Mouse (Mus musculus) liver, embryonic 15.5 days (tissue): Measurements from ENCODE around the gene Ascl2. TPM values are rescaled to one million over a fixed set of nuclear protein-coding genes. Genes with fewer than 3 reads are reported as not detected.

Experiments used
- ATAC-seq: fragments of 200-750 bp; cut with Nextera tagmentation; 2 replicates; pipeline ENCODE4 v1.8.0; 2017; ENCODE audit warnings: moderate number of reproducible peaks, mild to moderate bottlenecking, moderate library complexity; ENCODE audit not compliant: insufficient read depth
- H3K27ac ChIP-seq: fragments of 300-500 bp; sonication (generic); replicated peaks from 2 replicates; pipeline ENCODE4 v1.5.1; 2015; ENCODE audit warnings: mild to moderate bottlenecking, inconsistent platforms
- H3K27me3 ChIP-seq: fragments of 300-500 bp; sonication (generic); 2 replicates; pipeline ENCODE4 v1.6.1; 2015; ENCODE audit warnings: mild to moderate bottlenecking, inconsistent platforms
- H3K36me3 ChIP-seq: fragments of 300-500 bp; sonication (generic); replicated peaks from 2 replicates; pipeline ENCODE4 v1.6.1; 2015; ENCODE audit warnings: moderate library complexity, mild to moderate bottlenecking, inconsistent platforms
- H3K4me1 ChIP-seq: fragments of 300-500 bp; sonication (generic); replicated peaks from 2 replicates; pipeline ENCODE4 v1.6.1; 2015; ENCODE audit warnings: inconsistent platforms
- H3K4me2 ChIP-seq: fragments of 300-500 bp; sonication (generic); 2 replicates; pipeline ENCODE4 v1.6.1; 2015; ENCODE audit warnings: moderate library complexity, mild to moderate bottlenecking, inconsistent platforms
- H3K4me3 ChIP-seq: fragments of 300-500 bp; sonication (generic); replicated peaks from 2 replicates; pipeline ENCODE4 v1.5.1; 2015; ENCODE audit warnings: mild to moderate bottlenecking, inconsistent platforms
- H3K9ac ChIP-seq: fragments of 300-500 bp; sonication (generic); 2 replicates; pipeline ENCODE4 v1.6.1; 2015; ENCODE audit warnings: moderate library complexity, mild to moderate bottlenecking, inconsistent platforms
- H3K9me3 ChIP-seq: fragments of 300-500 bp; sonication (generic); replicated peaks from 2 replicates; pipeline ENCODE4 v1.6.1; 2016; ENCODE audit warnings: inconsistent platforms
- WGBS: fragments of 180-500 bp; shearing (Covaris S2); methylation state at CpG from one replicate; pipeline ENCODE4 v1.1.7; 2015; ENCODE audit warnings: mixed read lengths; ENCODE audit not compliant: insufficient replicate concordance; 5-methylcytosine and 5-hydroxymethylcytosine counted together
- polyA plus RNA-seq: library from polyadenylated mRNA; unstranded; fragments of >200 nt; fragmentation: Nextera tagmentation; extraction: Ambion mirVana; gene quantifications from 2 replicates; pipeline ENCODE4 v1.2.1, GENCODE M21; 2015

Ascl2 gene
- polyA plus RNA-seq, 1 experiment from 2014 or later, result 0.25 TPM

DNA sequence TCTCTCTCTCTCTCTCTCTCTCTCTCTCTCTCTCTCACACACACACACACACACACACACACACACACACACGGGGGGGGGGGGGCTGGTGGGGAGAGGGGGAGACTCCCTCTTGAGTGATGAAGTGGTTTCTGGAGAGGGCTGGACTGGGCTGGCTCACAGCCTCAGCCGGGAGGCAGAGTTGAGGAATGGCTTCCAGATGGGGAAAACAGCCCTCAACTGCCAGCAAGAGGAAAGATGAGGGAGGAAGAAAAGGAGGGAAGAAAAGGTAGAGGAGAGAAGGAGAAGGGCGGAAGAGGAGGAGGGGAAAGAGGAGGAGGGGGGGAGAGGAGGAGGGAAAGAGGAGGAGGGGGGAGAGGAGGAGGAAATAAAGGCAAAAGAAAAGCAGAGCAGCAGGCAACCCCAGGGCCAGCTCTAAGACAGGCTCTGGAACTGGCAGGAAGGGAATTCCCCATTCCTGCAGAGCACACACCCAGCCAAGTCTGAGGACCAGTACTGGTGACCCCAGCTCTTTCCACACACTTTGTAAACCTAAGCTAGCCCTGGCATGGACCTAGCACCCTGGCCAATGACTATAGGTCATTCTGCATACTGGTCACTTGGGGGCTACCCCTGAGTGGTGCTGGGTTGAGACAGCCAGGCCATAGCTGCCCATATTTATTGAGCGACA lies 40.1 kb upstream of the Ascl2 start:
- H3K9ac ChIP-seq, result peak overlapping the region; percentile 89
- no peak for ATAC-seq

DNA sequence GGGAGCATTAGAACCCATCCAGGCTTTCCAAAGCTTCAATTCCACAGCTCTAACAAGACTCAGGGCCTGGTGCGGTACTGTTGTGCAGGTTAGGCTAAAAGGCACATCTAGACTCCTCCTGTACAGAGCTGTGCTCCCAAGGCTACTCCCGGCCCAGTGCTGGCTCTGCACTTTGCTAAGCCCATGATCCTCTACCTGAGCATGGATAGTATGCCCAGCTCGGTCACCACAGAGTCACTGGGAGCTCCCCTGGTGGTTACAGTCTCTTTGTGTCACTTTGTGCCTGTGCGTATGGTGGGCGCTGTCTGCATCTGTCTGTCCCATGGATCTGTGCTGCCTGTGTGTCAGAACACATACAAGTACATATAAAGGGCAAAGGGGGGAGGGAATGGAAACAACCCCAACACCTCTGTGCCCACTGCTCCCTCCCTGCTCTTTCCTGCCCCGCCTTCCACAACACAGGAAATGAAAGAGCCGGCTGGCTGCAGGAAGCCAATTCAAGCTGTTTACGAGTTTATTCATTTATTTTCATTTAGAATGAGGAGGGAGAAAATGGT lies 39.4 kb upstream of the Ascl2 start:
- WGBS, result 30% methylated on average over 8 of the region's 8 CpGs
- peak overlapping the region; percentile 89 for H3K9ac ChIP-seq
- no peak for ATAC-seq
- H3K4me2 ChIP-seq, result peak overlapping the region; percentile 82
- H3K4me3 ChIP-seq, result peak overlapping the region; percentile 70
- H3K36me3 ChIP-seq, result peaks cover 38% of the 10 kb centered on the region
- no peaks in the 10 kb centered on the region for H3K9me3 ChIP-seq
- H3K27me3 ChIP-seq, result no peaks in the 10 kb centered on the region
- peak overlapping the region; percentile 99 for H3K27ac ChIP-seq
- peaks cover 67% of the 10 kb centered on the region for H3K4me1 ChIP-seq

More for the DNA sequence above, 40.1 kb upstream of the Ascl2 start:
- Histone ChIP-seq H3K4me3 (peak overlapping the region; percentile 70), H3K27me3 (no peaks in the 10 kb centered on the region), H3K4me2 (peak overlapping the region; percentile 82), H3K9me3 (no peaks in the 10 kb centered on the region), H3K4me1 (peaks cover 60% of the 10 kb centered on the region), H3K36me3 (peaks cover 38% of the 10 kb centered on the region), H3K27ac (peak overlapping the region; percentile 99)
- WGBS, result 71% methylated on average over 3 of the region's 4 CpGs

DNA sequence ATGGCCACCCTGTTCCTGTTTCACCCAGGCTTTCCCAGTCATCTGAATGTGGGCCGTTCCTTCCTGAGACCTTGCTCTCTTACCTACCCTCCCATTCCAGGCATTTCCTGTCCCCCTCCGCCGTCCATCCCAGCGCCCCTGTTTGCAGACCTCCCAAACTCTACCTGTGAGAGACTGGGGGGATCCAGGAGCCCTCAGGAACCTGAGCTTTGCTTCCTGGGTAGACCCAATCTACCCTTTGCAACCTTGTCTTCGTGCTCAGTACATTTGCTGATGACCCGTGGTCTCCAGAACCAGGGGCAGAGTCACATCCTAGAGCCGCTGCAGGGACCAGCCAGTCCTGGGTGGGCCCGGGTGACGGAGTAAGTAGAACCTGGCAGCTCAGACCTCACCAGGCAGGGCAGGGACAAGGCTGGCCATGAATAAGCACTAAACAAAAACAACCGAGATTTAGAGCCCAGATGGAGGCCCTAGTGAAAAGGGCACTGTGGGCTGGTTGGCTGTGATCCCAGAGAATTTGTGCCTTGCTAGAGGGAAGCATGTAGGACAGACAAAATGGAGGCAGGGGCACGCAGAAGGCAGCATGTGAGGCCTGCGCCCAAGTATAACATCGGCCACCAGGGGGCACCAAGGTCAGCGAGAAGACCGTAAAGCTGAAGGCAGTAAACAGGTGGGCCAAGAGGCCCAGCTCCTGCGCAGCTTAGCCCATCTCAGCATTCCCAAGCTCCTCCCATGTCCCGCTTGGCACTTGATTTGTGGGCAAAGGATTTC lies 38.7 kb upstream of the Ascl2 start:
- H3K9ac ChIP-seq, result peak overlapping the region; percentile 89
- H3K27ac ChIP-seq, result peak overlapping the region; percentile 99
- peaks cover 38% of the 10 kb centered on the region for H3K36me3 ChIP-seq

DNA sequence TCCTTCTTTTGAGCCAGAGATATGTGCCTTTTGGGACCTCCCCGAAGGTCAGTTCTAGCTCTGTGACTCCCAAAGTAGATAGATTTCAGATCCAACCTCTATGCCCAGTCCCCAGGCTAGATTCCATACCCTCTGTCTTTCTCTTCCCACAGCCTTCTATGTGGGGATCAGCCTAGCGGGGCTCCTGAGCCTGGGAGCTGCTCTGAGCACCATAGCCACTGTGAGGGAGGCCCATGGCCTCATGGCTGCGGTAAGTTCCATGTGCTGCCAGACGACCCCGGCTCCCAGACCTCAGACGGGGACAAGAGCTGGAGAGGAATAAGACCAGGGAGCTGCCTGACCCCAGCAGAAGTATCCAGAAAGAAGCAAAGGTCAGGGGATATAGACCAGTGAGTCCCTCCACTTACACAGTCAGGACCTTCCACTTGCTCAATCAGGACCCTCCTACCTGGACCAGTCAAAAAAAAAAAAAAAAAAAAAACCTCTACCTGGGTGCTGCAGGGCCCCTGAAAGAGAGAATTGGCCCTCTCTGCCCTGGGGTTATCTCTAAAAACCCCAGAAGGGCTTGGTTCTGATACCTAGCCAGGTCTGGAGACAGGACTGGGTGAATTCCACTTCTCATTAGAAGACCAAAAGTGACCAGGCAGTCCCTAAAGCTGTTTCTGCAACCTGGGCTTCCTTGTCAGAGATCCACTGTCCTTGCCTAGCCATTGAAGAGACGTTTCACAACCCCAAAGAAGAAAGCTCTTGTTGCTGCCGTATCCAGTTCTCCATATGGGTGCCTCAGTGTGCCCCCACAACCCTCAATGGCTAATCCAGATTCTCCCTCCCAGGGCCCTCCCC lies 37.9 kb upstream of the Ascl2 start:
- H3K36me3 ChIP-seq, result peaks cover 38% of the 10 kb centered on the region
- peak overlapping the region; percentile 70 for H3K4me3 ChIP-seq
- H3K4me1 ChIP-seq, result peaks cover 80% of the 10 kb centered on the region
- 16% methylated on average over 8 of the region's 8 CpGs for WGBS
- peak overlapping the region; percentile 89 for H3K9ac ChIP-seq
- peak overlapping the region; percentile 82 for H3K4me2 ChIP-seq
- no peaks in the 10 kb centered on the region for H3K27me3 ChIP-seq
- H3K9me3 ChIP-seq, result no peaks in the 10 kb centered on the region
- no peak for ATAC-seq
- H3K27ac ChIP-seq, result peak overlapping the region; percentile 99

More for the DNA sequence above, 38.7 kb upstream of the Ascl2 start:
- Histone ChIP-seq H3K4me2 (peak overlapping the region; percentile 82), H3K4me1 (peaks cover 74% of the 10 kb centered on the region), H3K4me3 (peak overlapping the region; percentile 70), H3K27me3 (no peaks in the 10 kb centered on the region), H3K9me3 (no peaks in the 10 kb centered on the region)
- WGBS, result 11% methylated on average over 17 of the region's 17 CpGs
- peak; percentile 41 for ATAC-seq

DNA sequence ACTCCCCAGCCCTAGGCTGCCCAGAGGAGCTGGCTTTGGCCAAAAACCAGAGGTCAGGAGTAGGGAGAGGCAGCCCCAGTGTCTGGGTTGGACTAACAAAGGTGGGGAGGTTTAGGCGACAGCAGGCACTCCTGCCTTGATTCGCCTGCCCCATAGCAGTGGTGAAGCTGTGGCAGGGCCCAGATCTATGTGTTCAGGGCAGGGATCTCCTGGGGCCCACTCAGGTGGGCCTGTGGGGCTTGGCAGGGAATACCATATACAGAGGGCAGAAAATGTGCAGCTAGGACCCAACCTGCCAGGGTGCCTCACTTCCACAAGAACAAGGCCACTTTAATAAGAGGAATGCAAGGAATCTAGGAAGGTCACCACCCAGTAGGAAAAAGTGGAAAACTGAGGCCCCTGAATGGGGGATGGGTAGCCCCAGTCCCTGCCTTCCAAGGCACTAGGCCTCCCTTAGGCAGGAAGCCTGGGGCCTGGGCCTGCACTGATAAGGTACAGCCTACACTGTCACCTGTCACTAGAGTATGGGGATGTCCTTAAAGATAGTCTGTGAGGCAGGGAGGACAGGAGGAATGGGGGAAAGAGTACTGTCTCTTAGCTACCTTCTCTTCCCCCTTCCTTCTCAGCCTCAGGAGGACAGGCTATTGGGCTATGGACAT lies 37.2 kb upstream of the Ascl2 start:
- H3K27me3 ChIP-seq, result no peaks in the 10 kb centered on the region
- peak overlapping the region; percentile 99 for H3K27ac ChIP-seq
- peak; percentile 82 for ATAC-seq
- peaks cover 38% of the 10 kb centered on the region for H3K36me3 ChIP-seq
- H3K4me2 ChIP-seq, result peak overlapping the region; percentile 82
- peak overlapping the region; percentile 70 for H3K4me3 ChIP-seq
- H3K9me3 ChIP-seq, result no peaks in the 10 kb centered on the region
- 11% methylated on average over 2 of the region's 2 CpGs for WGBS
- H3K4me1 ChIP-seq, result peaks cover 83% of the 10 kb centered on the region
- peak overlapping the region; percentile 89 for H3K9ac ChIP-seq

DNA sequence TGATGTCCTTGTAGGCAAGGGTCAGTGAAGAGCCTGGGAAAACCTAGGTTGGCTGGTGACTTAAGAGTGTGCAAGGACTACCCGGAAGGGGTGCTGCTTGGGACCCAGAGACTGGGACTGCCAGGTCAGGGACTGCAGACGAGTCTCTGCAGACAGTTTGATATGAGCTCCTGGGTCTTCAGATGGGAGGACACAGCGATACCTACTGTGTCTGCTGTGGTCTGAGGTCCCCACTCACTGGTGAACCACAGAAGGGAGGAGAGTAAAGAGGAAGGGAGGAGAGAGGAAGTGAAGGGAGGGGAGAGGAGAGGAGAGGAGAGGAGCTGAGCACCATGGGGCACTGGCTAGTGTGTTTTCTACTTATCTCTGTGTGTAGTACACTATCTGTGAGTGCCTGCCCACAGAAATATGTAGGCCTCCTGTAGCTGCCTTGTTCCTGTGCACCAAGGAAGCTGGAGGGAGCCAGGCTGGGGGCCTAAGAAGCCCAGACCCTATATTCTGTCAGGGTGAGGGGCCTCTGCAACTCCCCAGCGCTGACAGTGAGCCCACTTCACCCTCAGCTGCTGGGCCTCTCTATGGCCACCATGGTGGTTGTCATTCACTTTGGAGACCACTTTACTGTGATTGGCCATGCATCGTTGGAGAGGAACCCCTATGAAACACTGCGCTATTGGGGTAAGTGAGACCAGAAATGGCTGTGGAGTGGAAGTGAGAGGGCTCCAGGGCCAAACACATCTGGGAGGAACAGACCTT lies 36.5 kb upstream of the Ascl2 start:
- 9% methylated on average over 6 of the region's 6 CpGs for WGBS
- ATAC-seq, result peak; percentile 68
- Histone ChIP-seq H3K4me2 (peak overlapping the region; percentile 82), H3K36me3 (peaks cover 35% of the 10 kb centered on the region), H3K4me3 (peak overlapping the region; percentile 70), H3K9me3 (no peaks in the 10 kb centered on the region), H3K9ac (peak overlapping the region; percentile 89), H3K27me3 (no peaks in the 10 kb centered on the region), H3K27ac (peak overlapping the region; percentile 99), H3K4me1 (peaks cover 76% of the 10 kb centered on the region)

DNA sequence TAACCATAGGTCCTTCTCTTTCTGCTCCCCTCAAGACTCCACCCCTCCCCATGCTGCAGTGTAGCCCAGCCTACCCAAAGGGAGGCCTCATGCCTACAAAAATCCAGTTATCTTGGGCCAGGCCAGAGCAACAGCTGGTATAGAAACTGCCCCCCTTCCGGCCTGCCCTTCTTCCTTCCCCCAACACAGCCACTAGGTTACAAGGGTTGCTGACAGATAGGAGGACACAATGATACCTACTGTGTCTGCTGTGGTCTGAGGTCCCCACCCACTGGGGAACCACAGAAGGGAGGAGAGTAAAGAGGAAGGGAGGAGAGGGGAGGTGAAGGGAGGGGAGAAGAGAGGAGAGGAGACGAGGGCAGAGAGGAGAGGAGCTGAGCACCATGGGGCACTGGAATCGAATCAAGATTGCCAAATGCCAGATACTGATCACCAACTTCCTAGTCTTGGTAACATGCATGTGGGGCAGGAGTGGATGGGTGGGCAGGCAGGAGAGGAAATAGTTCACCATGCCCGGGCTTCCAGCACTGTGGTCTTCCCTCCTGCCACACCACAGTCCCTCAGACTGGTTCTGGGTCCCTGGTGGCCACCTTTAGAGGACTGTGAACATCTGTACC lies 35.8 kb upstream of the Ascl2 start, which contains the start of gene Tspan32:
Gene Tspan32, plus strand, starts transcription at position 320 of the 617 bp plus-strand sequence.
- WGBS, result 16% methylated on average over 4 of the region's 4 CpGs
- Histone ChIP-seq H3K27ac (peak within 1 kb of the TSS; percentile 99), H3K36me3 (peaks cover 28% of the 10 kb centered on the region), H3K9ac (peak within 1 kb of the TSS; percentile 89), H3K4me3 (peak within 1 kb of the TSS; percentile 70), H3K4me1 (peaks cover 69% of the 10 kb centered on the region), H3K9me3 (no peaks in the 10 kb centered on the region), H3K27me3 (no peaks in the 10 kb centered on the region), H3K4me2 (peak within 1 kb of the TSS; percentile 82)
- ATAC-seq, result peak; percentile 50

DNA sequence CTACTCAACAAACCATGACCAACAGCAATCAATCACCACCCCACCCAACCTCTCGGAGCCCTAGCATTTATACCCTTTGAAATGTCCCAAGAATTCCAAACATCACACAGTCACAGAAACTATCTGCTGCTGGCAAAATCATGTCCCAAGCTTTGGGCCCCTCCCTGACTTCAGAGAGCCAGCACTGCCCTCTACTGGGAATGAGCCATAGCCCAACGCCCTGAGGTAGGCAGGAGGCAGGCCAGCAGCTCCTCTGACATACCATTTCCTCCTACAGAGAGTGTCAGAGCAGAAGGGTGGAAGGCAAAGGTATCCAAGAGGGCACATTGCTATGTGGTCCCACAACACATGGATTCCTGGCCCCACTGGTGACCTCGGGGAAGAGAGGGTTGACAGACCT lies 33.6 kb upstream of the Ascl2 start:
- H3K27me3 ChIP-seq, result no peaks in the 10 kb centered on the region
- 0 out of 2 replicates have a peak overlapping the region, but pooled peaks have one; percentile 5 for H3K4me2 ChIP-seq
- H3K9ac ChIP-seq, result peak overlapping the region; percentile 16; the same call in 1 of the 2 replicates
- H3K4me1 ChIP-seq, result peaks cover 60% of the 10 kb centered on the region
- no peak for ATAC-seq
- peaks cover 9% of the 10 kb centered on the region; the same call in 1 of the 2 replicates for H3K36me3 ChIP-seq
- H3K27ac ChIP-seq, result peak overlapping the region; percentile 99
- H3K4me3 ChIP-seq, result no peak overlapping the region
- 10% methylated on average over 3 of the region's 3 CpGs for WGBS
- no peaks in the 10 kb centered on the region for H3K9me3 ChIP-seq

DNA sequence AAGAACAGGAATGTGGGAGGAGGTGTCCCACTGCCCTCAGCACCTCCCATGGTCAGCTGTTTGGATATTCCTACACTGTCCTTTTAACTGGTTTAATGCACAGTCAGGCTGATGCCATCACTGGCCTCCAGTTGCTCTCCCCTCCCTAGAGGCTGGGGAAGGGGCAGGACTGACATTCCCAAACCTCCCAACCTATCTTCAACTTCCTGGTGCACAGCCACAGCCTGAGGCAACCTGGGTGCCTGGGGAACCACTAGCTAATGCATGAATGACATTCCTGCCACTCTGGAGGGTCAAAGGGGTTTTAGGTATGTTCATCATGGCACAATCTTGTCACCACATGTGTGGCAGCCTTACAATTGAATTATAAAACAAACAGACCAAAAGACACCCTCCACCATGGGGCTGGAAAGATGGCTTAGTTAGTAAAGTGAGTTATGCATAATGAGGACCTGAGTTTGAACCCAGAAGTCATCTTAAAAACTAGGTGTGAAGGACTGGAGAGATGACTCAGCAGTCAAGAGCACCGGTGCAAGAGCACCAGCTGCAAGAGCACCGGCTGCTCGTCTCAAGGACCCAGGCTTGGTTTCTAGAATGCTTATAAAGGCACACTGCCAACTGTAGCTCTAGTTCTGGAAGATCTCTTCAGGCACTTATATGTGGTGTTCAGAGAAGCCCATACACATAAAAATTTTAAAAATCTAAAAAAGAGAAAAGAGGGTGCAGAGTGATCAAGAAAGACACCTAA lies 28.5 kb upstream of the Ascl2 start:
- Histone ChIP-seq H3K9ac (no peak overlapping the region), H3K36me3 (no peaks in the 10 kb centered on the region), H3K27ac (peak overlapping the region; percentile 88), H3K4me1 (peaks cover 50% of the 10 kb centered on the region), H3K9me3 (no peaks in the 10 kb centered on the region), H3K4me3 (no peak overlapping the region), H3K27me3 (peaks cover 3% of the 10 kb centered on the region; the same call in 1 of the 2 replicates), H3K4me2 (peak overlapping the region; percentile 66; the same call in 1 of the 2 replicates)
- 27% methylated on average over 3 of the region's 3 CpGs for WGBS
- ATAC-seq, result no peak
